Mouse (Mus musculus) G1E (cell line): ENCODE results near the gene Fut8.

ENCODE experiments used
- CTCF ChIP-seq: IDR thresholded peaks from 2 replicates; pipeline ENCODE4 v1.5.1; 2012; ENCODE audit warnings: low read depth, low read length, inconsistent platforms, mixed read lengths
- GATA1 ChIP-seq: IDR thresholded peaks from 2 replicates; pipeline ENCODE4 v1.6.1; 2012; ENCODE audit warnings: borderline replicate concordance, low read length, inconsistent platforms, mixed read lengths
- TAL1 ChIP-seq: conservative IDR thresholded peaks from 2 replicates; pipeline ENCODE4 v1.6.1; 2012; ENCODE audit warnings: low read depth, low read length, inconsistent platforms, mixed read lengths

GRCm38 (mm10) chr12:77324142-77324541 is 86.2 kb downstream of the Fut8 start:
- TF ChIP-seq CTCF (no peak), GATA1 (no peak), TAL1 (no peak)
